Mouse (Mus musculus) kidney, postnatal 14 days (tissue): ENCODE data around the gene Aoc1.
A peak's percentile ranks its signal among the peaks of the same experiment; 100 is the strongest.

ENCODE experiments used
- DNase-seq: peaks from one replicate; pipeline ENCODE4 v3.0.0; 2022; ENCODE audit warnings: mixed read lengths

Gene Aoc1

DNA sequence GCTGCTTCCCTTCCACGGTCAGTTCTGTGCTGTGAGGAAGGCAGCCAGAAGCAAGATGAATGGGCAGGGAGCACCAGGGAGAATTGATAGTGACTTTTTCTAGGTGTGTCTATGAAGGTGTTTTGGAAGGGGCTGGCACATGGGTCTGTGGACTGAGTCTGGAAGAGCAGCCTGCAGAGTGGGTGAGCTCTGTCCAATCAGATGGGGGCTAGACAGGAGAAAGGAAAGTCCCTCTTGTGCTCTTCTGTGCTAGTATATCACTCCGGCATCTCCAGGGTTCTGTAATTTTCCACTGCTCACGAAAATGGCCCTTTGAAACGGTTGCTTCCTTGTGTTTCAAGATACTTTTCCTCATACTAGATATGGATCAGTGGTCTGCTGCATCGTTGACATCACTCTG, at the start of gene Aoc1:
Gene Aoc1, plus strand, starts transcription at position 301 of the 400 bp plus-strand sequence.
- no peak for DNase-seq

DNA sequence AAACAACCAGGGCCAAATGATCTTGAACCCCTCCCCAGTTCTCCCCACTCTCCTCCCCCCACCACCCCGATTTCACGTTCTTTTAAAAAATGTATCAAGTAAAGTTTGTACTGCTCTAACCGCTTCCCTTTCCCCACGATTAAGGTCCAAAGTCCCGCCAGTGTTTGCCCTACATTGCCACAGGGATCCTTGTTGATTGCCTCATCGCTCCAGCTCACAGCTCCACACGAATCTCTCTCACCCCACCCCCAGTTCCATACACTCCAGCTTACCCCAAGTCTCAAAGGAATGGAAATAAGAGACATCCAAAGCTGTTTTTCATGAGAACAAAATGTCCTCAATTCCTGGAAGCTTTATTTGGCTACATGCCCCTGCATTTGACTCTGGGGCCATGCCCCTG, 47.7 kb upstream of the Aoc1 start:
- peak; percentile 61 for DNase-seq

DNA sequence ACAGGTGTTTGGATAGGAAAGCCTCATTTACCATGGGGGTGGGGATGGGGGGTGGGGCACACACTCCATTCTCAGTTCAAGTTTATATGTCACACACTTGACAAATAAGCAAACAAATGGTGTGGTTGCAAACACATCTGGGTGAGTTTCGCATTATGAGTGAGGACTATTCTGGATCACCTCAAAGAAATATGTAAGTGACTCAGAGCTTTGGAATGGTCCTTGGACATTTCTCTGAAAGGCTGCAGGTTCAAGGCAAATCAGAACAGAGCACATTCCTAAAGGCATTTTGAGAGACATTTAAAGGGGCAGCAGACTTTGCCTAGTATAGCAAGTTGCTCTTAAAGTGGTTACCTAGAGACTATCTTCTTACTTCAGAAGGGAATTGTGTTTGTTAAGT, 43.7 kb upstream of the Aoc1 start:
- DNase-seq = no peak

DNA sequence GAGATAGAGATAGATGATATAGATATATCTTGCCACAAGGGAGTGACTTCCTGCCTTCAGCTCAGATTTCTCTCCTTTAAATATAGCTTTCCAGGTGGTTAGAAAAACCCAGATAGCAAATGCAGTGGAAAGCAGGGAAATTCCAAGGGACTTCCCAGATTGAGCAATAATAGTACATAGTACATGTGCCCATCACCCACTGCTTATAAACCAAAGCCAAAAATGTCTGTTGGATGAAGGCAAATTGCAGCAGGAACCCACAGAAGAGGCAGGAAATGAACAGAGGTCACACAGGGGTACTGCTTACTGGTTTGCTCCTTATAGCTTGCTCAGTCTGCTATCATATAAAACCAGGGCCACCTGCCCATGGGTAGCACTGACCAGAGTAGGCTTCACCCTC, 43.0 kb upstream of the Aoc1 start:
- no peak for DNase-seq

DNA sequence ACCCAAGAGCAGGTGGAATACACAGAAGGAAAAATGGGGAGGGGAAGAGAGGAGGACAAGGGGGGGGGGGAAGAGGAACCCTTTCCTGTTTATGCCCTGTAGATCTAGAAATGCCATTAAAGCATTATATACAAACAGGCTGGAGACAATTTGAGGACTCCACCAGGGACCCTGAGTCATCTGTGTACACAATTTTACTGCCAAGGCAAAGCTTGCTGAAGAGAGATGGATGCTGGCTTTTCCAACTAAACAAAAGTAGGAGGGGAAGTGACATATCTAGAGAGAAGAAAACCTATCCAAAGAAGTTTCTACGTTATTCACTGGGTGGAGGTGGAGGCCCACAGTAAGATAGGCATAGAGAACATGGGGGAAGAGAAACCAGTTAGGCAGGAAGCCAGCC, 42.5 kb upstream of the Aoc1 start:
- no peak for DNase-seq

DNA sequence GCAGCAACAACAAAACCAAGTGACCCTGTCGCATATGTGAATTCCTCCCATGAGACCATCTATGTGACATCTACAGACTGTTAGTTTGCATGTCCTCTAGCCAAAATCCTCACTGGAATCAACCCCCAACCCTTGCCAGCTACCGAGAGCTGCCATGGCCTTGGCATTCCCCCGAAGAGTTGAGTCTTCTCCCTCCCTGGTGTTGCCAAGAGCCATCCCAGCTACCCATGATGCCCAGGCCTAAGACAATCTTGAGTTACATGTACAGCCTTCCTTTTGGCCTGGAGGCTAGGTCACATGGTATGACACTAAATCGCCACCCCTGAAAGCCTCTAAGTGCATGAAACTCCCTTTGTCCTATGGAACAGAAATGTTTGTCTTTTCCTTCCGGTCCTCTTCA, 41.6 kb upstream of the Aoc1 start:
- no peak for DNase-seq

DNA sequence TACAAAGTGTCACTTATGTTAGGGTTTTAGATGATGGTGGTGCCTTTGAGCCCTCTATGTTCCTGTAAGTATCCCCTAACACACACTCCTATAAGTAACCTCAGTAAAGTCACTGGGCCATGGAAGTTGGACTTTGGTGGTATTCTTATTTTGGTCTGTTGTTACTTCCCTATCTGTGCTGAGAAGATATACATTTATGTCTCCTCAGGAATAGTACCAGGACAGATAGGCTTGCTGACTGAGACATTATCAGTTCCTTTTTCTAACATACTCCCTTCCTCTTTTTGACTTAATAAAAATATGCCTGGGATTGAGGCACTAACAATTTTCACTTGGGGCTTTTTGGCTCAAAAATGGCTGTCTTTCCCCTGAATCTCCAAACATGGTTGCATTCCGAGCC, 40.3 kb upstream of the Aoc1 start:
- DNase-seq = no peak

DNA sequence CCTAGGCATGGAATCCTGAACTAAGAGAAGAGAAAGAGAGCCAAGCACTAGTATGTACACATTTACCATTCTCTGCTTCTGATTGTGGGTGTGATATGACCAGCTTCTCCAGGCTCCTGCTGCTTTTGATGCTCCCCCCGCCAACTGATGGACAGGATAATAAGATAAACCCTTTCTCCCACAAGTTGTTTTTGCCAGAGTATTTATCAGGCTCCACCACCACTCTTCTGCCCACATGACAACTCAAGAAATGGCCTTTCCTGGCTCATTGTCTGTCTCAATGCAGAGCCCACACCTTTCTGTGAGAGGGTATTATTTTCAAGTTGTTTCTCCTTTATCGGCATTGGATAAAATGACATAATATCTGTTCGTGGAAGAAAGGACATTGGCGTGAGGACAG, 39.2 kb upstream of the Aoc1 start:
- DNase-seq = no peak

DNA sequence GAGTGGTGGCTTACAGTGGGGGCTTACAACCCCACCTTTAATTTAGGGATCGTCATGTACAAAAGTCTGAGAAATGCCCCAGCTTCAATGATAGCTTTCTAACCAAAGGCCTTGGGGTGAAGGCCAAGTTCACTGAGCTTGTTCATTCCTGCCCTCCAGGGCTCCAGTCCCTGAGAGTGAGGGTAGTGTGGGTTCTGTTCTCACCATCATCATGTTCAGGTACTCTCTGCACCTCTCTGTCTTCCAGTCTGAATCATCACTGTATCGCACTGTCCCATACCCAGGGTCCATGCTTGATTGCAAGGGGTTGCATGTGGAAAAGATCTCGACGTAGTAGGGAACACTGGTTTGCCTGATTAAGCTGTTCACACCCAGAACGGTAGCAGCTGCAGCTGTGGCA, 37.5 kb upstream of the Aoc1 start:
- no peak for DNase-seq

DNA sequence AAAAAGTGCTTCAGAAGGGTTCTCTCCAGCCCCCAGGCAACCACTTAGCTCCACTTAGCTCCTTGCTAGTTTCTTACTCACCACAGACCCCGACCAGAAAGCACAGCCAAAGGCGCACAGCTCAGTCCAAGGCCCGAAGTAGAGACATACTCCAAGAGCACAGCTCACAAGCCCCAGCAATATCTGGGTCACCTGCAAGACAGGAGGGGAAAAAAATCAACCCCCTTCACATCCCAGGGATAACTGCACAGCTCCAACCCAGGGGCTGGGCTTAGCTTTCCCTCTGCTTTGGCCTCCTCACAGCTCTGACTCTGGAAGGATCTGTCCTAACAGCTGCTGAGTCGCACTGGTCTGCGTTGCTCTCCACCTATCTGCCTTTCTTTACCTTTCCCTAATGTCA, 36.5 kb upstream of the Aoc1 start:
- no peak for DNase-seq

DNA sequence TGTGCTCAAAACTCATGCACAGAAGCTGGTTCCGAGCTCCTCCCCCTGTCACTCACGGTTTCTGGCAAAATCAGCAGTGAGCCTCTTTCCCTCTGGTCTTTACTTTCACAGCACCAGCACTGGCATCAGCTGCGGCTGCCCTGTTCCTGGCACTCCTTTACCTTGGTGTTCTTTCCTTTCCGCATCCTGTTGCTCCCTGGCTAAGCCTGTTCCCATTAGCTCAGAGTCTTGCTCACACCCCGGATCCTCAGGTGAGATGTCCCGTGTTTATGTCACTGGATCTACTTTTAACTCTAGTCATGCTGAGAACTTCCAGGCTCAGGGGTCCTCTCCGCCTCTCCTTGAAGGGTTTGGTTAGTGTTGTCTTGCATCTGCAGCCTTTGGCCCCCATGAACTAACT, 35.2 kb upstream of the Aoc1 start:
- no peak for DNase-seq

DNA sequence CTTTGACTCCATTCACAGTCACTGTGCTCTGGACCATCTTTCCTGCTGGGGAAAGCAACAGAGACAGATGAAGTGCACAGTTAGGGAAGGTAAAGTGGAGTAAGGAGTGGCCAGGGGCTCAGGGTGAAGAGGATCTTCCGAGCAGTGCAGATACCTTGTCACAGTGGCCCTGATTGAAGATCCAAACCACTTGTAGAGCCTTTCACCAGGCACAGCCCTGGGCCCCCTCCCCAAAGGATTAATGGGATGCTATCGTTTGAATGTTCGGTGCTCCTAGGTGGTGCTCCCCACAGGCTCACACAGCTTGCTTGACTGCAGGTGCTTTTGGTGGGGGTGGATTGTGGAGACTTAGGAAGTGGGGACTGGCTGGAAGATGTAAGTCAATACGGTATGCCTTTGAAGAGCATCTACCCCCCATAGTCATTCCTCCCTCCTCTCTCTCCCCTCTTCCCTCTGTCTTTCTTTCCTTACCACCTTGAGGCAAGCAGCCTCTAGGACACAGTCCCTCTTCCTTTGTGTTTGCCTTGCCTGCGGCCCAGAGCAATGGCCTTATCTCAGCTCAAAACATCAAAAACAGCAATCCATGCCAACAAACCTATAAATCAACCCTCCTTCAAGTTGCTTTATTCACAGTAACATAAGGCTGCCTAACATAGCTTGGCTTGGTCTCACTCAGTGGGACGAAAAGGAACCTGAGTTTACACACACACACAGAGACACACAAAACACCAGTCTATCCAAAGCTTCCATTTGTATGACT, 34.2 kb upstream of the Aoc1 start:
- no peak for DNase-seq

DNA sequence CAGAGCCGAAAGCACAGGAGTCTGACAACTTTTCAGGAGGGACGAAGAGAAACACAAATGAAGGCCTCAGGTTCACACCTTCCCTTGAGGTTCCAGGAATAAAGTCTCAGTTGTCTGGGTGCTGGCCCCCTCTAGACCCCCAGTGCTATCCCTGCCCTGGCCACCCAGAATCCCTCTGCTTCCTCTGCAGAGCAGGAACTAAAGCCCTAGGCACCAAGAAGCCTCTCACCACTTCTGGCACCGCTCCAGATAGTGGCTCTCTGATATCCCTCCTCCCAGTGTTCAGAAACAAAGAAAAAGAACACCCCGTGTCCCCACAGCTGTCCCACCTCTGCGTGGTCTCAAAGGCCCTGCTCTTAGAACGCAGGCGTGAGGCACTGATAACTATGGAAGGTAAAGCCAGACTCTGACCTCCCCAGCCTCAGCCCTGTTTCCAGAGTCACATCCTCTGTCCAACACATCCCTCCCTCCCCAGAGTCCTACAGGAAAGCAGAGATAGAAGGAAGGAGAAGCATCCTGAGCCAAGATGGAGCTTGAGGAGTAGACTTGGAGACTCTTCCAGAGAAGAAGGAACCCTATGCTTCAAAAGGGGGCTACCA, 32.2 kb upstream of the Aoc1 start, which contains the start of gene Tmem176a:
Gene Tmem176a, plus strand, starts transcription at position 549 of the 599 bp plus-strand sequence.
- peak; percentile 73 for DNase-seq

DNA sequence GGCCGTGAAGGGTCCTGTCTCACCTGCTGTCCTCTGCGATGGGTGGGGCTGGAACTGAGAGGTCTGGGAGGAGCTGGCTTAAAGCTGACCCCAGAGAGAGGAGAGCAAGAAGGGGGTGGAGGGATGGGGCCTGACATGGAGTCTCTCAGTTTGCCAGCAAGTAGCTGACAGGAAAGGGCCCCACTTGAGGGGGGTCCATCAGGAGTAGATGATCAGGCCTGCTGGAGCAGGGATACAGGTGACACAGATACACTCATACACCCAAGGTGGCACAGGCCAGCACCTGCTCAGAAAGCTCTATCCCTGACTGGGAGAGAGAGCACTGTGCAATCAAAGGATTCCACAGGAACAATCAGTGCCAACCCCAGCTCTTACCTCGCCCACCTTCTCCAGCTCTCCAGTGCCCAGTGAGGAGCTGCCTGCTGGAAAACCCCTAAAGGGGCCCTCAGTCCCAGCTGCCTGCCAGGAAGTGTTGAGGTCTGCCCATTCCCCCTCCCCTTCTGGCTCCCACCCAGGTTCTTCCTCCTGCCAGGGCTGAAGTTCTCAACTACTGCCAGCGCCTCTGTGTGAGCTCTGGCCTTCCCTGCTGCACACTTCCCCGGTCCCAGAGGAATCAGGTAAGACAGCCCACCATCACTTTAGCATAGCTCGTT, 31.6 kb upstream of the Aoc1 start, which contains the start of gene Tmem176b:
Gene Tmem176b, minus strand, starts transcription at position 524 of the 653 bp plus-strand sequence.
- peak; percentile 99 for DNase-seq

DNA sequence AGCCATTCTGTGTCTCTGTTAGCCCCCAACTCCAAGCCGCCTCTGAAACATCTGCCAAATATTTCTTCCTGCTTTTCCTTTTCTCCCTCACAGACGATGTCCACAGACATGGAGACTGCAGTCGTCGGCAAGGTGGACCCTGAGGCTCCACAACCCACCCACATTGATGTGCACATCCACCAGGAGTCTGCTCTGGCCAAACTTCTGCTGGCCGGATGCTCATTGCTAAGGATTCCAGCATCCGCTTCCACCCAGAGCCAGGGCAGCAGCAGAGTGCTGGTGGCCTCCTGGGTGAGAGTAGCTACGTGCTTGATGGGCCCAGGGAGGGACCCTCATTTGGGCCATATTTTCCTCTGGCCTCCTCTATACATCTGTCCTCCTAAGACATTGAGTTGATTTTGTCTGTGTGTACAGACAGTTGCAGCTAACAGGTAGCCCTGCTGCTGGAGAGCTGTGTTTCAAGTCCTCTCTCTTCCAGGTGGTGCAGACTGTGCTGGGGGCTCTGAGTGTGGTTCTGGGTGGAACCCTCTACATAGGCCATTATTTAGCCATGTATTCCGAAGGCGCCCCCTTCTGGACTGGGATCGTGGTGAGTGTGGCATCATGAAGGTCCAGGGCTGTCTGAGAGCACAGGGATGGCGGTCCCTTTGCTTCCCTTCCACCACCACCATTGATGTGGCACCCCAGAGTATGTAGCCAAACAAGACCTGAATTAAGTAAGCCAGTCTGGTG, 30.4 kb upstream of the Aoc1 start:
- DNase-seq = peak; percentile 74

DNA sequence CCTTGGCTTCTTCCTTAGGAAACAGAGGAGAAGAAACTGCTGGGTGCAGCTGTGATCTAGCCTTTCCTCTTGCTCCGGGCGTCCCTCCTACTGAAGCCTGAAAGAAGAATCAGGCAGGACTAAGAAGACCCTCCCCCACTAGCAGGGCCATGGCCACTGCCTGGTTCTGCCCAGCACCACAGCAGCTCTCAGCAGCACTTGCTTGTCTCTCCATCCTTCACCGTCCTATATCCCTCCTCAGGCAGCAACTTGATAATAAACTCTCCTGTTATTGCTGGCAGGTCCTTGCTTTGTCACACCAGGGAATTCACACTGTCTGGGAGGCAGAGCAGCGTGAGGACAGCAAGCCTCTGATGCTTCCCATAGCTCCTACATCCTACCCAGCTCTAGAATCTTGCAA, 27.6 kb upstream of the Aoc1 start:
- no peak for DNase-seq

DNA sequence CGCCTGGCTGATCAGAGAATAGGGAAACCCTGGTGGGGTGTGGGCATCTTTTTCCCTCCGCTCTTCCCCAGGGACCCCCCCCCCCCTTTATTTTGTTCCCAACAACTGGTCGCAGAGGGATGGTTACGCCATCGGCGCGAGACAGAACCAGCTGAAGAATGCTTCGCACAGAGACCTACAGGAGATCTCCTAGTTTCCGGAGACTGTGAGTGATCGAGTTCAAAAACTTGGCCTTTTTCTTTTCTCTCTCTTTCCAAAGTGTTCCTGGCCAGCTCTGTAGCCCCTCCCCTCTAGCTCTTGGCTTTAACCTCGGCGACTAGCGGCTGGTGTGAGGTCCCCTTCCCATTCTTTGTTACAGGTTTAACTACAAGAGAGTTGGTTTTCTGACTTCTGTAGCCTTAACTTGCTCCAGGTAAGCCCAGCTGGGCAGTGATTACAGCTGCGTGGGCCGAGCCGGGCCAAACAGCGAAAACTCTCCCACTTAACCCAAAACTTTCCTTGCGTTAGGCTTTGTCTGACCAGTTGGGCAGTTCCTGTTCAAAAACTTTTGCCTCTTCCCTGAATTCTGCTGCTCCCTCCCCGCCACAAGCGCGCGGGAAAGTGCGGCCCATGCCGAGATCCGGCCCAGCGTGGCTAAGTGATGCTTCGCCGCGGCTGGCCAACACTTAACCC, 20.7 kb upstream of the Aoc1 start:
- DNase-seq = peak; percentile 72

DNA sequence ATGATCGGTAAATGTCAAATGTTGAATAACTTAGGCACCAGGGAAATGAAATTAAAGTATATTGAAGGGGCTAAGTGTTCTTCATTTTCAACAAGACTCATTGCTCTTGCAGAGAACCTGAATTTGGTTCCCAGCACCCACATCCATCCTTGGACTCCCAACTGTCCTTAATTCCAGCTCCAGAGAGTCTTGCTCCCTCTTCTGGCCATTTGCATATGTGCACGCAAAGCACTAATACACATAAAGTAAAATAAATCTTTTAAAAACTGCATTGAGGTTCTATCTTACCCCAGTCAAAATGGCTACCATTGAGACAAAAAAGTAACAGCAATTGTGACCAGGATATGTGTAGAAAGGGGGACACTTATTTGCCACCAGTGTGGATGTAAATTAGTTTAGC, 18.5 kb upstream of the Aoc1 start:
- no peak for DNase-seq

DNA sequence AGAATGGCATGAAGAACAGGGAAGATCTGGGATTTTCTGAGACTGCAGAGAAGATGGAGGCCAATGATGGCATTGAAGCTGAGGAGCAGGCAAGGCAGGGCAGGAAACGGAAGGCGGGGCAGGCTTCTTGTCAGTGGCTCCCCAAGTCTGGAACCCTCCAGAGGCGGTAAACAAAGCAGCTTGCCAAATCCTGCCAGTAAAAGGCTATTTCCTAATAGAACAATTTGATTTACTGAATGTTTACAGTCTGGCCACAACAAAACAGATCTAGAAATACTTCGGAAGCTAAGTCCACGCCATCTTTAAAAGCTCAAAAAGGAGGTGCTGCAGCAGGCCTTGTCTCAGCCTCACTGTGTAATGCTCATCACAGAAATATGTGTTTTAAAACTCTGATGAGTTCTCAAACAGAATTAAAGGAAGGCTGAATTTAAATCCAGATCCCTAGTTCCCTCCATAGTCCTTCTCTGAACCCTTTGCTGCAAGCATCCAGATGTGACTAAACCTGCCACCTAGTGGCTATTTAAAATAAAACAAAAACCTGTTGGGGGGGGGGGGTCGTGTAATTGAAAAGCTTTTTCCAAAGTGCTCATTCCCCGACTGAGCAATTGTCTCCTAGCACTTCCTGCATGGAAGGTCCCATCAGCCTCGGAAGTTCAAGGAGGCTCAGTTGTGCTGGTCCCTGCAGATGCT, 14.9 kb upstream of the Aoc1 start:
- DNase-seq = peak; percentile 57

DNA sequence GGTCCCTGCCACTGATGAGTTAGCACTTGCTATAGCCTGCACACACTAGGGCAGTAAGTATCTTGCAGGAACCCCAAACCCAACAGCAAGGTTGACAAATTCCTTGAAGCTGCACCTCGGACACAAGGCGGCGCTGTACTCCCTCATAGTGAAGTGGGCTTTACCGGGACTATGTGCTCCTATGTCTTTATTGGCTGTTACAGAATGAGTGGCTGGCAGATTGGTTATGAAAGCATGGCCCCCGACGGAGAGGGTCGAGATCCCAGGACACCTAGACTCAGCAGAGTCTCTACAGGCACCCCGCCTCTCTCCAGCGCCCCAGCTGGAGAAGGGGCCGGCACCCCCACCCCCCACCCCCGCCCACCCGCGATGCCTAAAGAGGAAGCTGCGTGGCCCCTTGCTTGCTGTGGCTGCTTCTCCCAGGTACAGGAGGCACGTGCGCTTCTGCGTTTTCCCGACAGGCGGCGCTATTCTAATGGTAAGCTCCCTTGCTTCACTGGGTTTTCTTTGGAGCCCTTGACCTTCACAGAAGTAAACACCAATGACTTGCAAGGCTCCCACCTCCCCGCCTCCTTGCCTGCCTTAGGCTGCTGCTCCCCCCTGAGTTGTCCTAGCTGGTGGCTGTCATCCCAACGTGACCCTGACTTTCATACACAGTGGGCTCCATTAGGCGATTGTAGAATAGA, 12.4 kb upstream of the Aoc1 start:
- peak; percentile 85 for DNase-seq

DNA sequence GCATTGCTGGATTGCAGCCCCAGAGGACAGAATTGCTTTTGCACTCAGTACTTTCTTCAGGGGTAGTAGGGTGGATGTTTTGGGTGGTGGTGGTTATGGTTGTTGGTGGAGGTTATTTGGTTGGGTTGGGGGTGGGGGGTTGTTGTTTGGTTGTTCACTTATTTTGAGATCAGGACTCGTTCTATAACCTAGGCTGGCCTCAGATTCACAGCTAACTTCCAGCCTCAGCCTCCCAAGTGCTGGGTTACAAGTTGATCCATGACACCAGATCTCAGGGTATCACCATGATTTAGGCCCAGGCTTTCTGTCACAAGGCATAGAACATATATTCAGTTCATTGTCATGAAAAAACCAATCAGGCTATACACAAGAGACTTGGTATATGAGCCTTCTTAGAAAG, 11.8 kb upstream of the Aoc1 start:
- no peak for DNase-seq
